Mouse (Mus musculus) kidney, postnatal 0 days (tissue): Measurements from ENCODE around the gene Tenm4. TPM values are rescaled to one million over a fixed set of nuclear protein-coding genes. Genes with fewer than 3 reads are reported as not detected.

Experiments used
- ATAC-seq: fragments of 200-750 bp; cut with Nextera tagmentation; replicated peaks from 2 replicates; pipeline ENCODE4 v1.8.0; 2017; ENCODE audit warnings: low read depth, moderate number of reproducible peaks, moderate TSS enrichment, moderate library complexity; ENCODE audit not compliant: low FRiP score
- DNase-seq: peaks from one replicate; pipeline ENCODE4 v3.0.0-alpha.2; 2016; ENCODE audit warnings: low spot score
- H3K27ac ChIP-seq: fragments of 300-500 bp; sonication (generic); 2 replicates; pipeline ENCODE4 v1.5.1; 2014; ENCODE audit warnings: mild to moderate bottlenecking
- H3K27me3 ChIP-seq: fragments of 300-500 bp; sonication (generic); 2 replicates; pipeline ENCODE4 v1.6.1; 2014; ENCODE audit warnings: low read length, mixed read lengths; ENCODE audit not compliant: insufficient read depth
- H3K36me3 ChIP-seq: fragments of 300-500 bp; sonication (generic); 2 replicates; pipeline ENCODE4 v1.6.1; 2014; ENCODE audit warnings: low read length, mixed read lengths; ENCODE audit not compliant: insufficient read depth
- H3K4me1 ChIP-seq: fragments of 300-500 bp; sonication (generic); replicated peaks from 2 replicates; pipeline ENCODE4 v1.6.1; 2014; ENCODE audit warnings: antibody characterized with exemption, low read length, mixed read lengths; ENCODE audit not compliant: insufficient read depth
- H3K4me2 ChIP-seq: fragments of 300-500 bp; sonication (generic); 2 replicates; pipeline ENCODE4 v1.6.1; 2014; ENCODE audit warnings: mild to moderate bottlenecking, low read length, moderate library complexity, mixed read lengths
- H3K4me3 ChIP-seq: fragments of 300-500 bp; sonication (generic); replicated peaks from 2 replicates; pipeline ENCODE4 v1.5.1; 2014; ENCODE audit warnings: low read depth, low read length
- H3K9ac ChIP-seq: fragments of 300-500 bp; sonication (generic); 2 replicates; pipeline ENCODE4 v1.6.1; 2014; ENCODE audit warnings: low read depth, low read length
- H3K9me3 ChIP-seq: fragments of 300-500 bp; sonication (generic); replicated peaks from 2 replicates; pipeline ENCODE4 v1.6.1; 2016; ENCODE audit warnings: low read length, inconsistent platforms, mixed read lengths
- CTCF ChIP-seq: IDR thresholded peaks from 2 replicates; pipeline ENCODE4 v1.5.1; 2016; ENCODE audit warnings: antibody characterized with exemption, low read depth, mild to moderate bottlenecking, moderate library complexity
- WGBS: fragments of 180-500 bp; shearing (Covaris S2); extraction: QIAGEN DNeasy Blood & Tissue Kit; methylation state at CpG from one replicate; pipeline ENCODE4 v1.1.7; 2014; 5-methylcytosine and 5-hydroxymethylcytosine counted together
- polyA plus RNA-seq: library from polyadenylated mRNA; unstranded; fragments of >200 nt; fragmentation: Nextera tagmentation; extraction: Ambion mirVana; gene quantifications from 2 replicates; pipeline ENCODE4 v1.2.1, GENCODE M21; 2015

The Tenm4 gene
- polyA plus RNA-seq, 1 experiment from 2014 or later = 22.6 TPM

GRCm38 (mm10) chr7:96181751-96182150 is 10.7 kb downstream of the Tenm4 start:
- ATAC-seq (no peak), DNase-seq (no peak)
- no peaks in the 10 kb centered on the region for H3K9me3 ChIP-seq
- H3K4me1 ChIP-seq = no peaks in the 10 kb centered on the region
- no peak for TF ChIP-seq CTCF
- no peak overlapping the region for H3K4me3 ChIP-seq
- no peaks in the 10 kb centered on the region for H3K27me3 ChIP-seq
- H3K27ac ChIP-seq = no peak overlapping the region
- H3K4me2 ChIP-seq = no peak overlapping the region
- WGBS = 83% methylated on average over 4 of the region's 4 CpGs
- no peak overlapping the region for H3K9ac ChIP-seq
- no peaks in the 10 kb centered on the region for H3K36me3 ChIP-seq

- Histone ChIP-seq H3K27ac (no peak overlapping the region), H3K36me3 (no peaks in the 10 kb centered on the region), H3K9me3 (no peaks in the 10 kb centered on the region), H3K4me2 (no peak overlapping the region), H3K4me1 (no peaks in the 10 kb centered on the region), H3K4me3 (no peak overlapping the region), H3K9ac (no peak overlapping the region), H3K27me3 (no peaks in the 10 kb centered on the region)
- no peak for TF ChIP-seq CTCF
- DNase-seq (no peak), ATAC-seq (no peak)
- 91% methylated on average over 1 of the region's 1 CpGs for whole genome bisulfite sequencing
Observed at GRCm38 (mm10) chr7:96183195-96183594, 12.1 kb downstream of the Tenm4 start.

GRCm38 (mm10) chr7:96185411-96185810 is 14.4 kb downstream of the Tenm4 start:
- no peak for ATAC-seq
- DNase-seq = no peak
- Histone ChIP-seq H3K4me1 (no peaks in the 10 kb centered on the region), H3K36me3 (no peaks in the 10 kb centered on the region), H3K9me3 (no peaks in the 10 kb centered on the region), H3K4me3 (no peak overlapping the region), H3K27me3 (no peaks in the 10 kb centered on the region), H3K4me2 (no peak overlapping the region), H3K9ac (no peak overlapping the region), H3K27ac (no peak overlapping the region)
- 77% methylated on average over 9 of the region's 9 CpGs for whole genome bisulfite sequencing
- no peak for TF ChIP-seq CTCF

GRCm38 (mm10) chr7:96203812-96204560 is 32.9 kb downstream of the Tenm4 start:
- DNase-seq = no peak
- no peaks in the 10 kb centered on the region for H3K9me3 ChIP-seq
- no peak overlapping the region for H3K4me2 ChIP-seq
- H3K36me3 ChIP-seq = no peaks in the 10 kb centered on the region
- H3K27me3 ChIP-seq = no peaks in the 10 kb centered on the region
- no peak for TF ChIP-seq CTCF
- WGBS = 71% methylated on average over 10 of the region's 10 CpGs
- no peak overlapping the region for H3K4me3 ChIP-seq
- no peak overlapping the region for H3K27ac ChIP-seq
- no peak for ATAC-seq
- no peak overlapping the region for H3K9ac ChIP-seq
- no peaks in the 10 kb centered on the region for H3K4me1 ChIP-seq

- ATAC-seq = no peak
- no peaks in the 10 kb centered on the region for H3K36me3 ChIP-seq
- H3K4me2 ChIP-seq = no peak overlapping the region
- DNase-seq = no peak
- no peaks in the 10 kb centered on the region for H3K4me1 ChIP-seq
- H3K4me3 ChIP-seq = no peak overlapping the region
- no peaks in the 10 kb centered on the region for H3K27me3 ChIP-seq
- WGBS = 33% methylated on average over 10 of the region's 10 CpGs
- H3K9me3 ChIP-seq = no peaks in the 10 kb centered on the region
- H3K27ac ChIP-seq = no peak overlapping the region
- H3K9ac ChIP-seq = no peak overlapping the region
- TF ChIP-seq CTCF = no peak
Observed at GRCm38 (mm10) chr7:96204809-96205350, 33.8 kb downstream of the Tenm4 start.

GRCm38 (mm10) chr7:96207071-96207470 is 36.0 kb downstream of the Tenm4 start:
- TF ChIP-seq CTCF = no peak
- no peaks in the 10 kb centered on the region for H3K9me3 ChIP-seq
- H3K36me3 ChIP-seq = no peaks in the 10 kb centered on the region
- DNase-seq (no peak), ATAC-seq (no peak)
- H3K27me3 ChIP-seq = no peaks in the 10 kb centered on the region
- H3K4me3 ChIP-seq = no peak overlapping the region
- WGBS = 76% methylated on average over 3 of the region's 3 CpGs
- no peak overlapping the region for H3K27ac ChIP-seq
- H3K4me1 ChIP-seq = 0 out of 2 replicates have a peak, but pooled peaks cover 5% of the 10 kb centered on the region
- no peak overlapping the region for H3K9ac ChIP-seq
- H3K4me2 ChIP-seq = no peak overlapping the region
